Mouse (Mus musculus): Measurements from ENCODE around the gene Defb47. TPM values are rescaled to one million over a fixed set of nuclear protein-coding genes. Genes with fewer than 3 reads are reported as not detected.

Defb47 gene
- polyA plus RNA-seq (2014; fragmentation: Nextera tagmentation; extraction: Ambion mirVana), result 0.75 TPM in 1 of 2 replicates, not detected in the other

DNA sequence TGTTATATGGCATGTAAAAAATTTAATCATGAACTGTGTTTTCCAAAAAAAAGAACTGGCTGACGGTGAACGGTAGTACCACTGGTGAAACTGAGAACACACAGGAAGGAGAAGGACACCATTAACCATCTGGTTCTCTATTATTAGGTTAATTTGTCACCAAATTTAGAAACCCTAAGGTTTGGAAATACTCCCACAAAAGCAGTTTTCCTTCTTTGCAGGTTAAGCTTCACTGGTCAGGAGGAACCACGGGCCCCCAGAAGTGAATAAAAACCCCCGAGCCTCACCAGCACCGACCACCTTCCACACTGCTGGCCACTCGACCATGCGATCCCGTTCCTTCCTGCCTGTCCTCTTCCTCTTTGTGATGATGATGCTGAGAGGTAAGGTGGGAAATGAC, at the start of gene Defb47:
Gene Defb47 (plus strand): TSS at position 301 of the 400 bp plus-strand sequence.
- DNase-seq, result no peak

GRCm38 (mm10) chr14:62956091-62956490, 41.8 kb upstream of the Defb47 start:
- no peaks in the 10 kb centered on the region for H3K9me3 ChIP-seq (ENCODE audit: control insufficient read depth, low read length)
- no peaks in the 10 kb centered on the region for H3K27me3 ChIP-seq (ENCODE audit: control insufficient read depth, insufficient read depth, low read length)
- H3K4me3 ChIP-seq (replicated peaks; ENCODE audit: low read depth, low read length), result no peak overlapping the region
- no peak overlapping the region for H3K4me2 ChIP-seq (ENCODE audit: low read length)
- H3K9ac ChIP-seq (replicated peaks; ENCODE audit: low read length), result no peak overlapping the region
- H3K36me3 ChIP-seq (ENCODE audit: control insufficient read depth, insufficient read depth, low read length), result peaks cover 66% of the 10 kb centered on the region
- WGBS, result 95% methylated on average over 9 of the region's 9 CpGs
- H3K27ac ChIP-seq (replicated peaks; ENCODE audit: low read depth, low read length), result no peak overlapping the region
- no peaks in the 10 kb centered on the region for H3K4me1 ChIP-seq (ENCODE audit: control insufficient read depth, insufficient read depth, low read length)
- ATAC-seq (ENCODE audit: low FRiP score, low TSS enrichment), result no peak
- DNase-seq, result no peak

More for the DNA sequence above, at the start of gene Defb47:
- Histone ChIP-seq H3K4me1 (ENCODE audit: control insufficient read depth, insufficient read depth, low read length) (no peaks in the 10 kb centered on the region), H3K4me2 (ENCODE audit: low read length) (no peak within 1 kb of the TSS), H3K36me3 (ENCODE audit: control insufficient read depth, insufficient read depth, low read length) (no peaks in the 10 kb centered on the region), H3K27ac (replicated peaks; ENCODE audit: low read depth, low read length) (no peak within 1 kb of the TSS), H3K4me3 (replicated peaks; ENCODE audit: low read depth, low read length) (no peak within 1 kb of the TSS), H3K27me3 (ENCODE audit: control insufficient read depth, insufficient read depth, low read length) (no peaks in the 10 kb centered on the region), H3K9ac (replicated peaks; ENCODE audit: low read length) (no peak within 1 kb of the TSS), H3K9me3 (ENCODE audit: control insufficient read depth, low read length) (no peaks in the 10 kb centered on the region)
- no peak for ATAC-seq (ENCODE audit: low FRiP score, low TSS enrichment)
- 76% methylated on average over 8 of the region's 8 CpGs for WGBS

- no peaks in the 10 kb centered on the region for H3K9me3 ChIP-seq (ENCODE audit: control insufficient read depth, low read length)
- no peak overlapping the region for H3K4me2 ChIP-seq (ENCODE audit: low read length)
- no peaks in the 10 kb centered on the region; the same call in 1 of the 2 replicates for H3K4me1 ChIP-seq (ENCODE audit: control insufficient read depth, insufficient read depth, low read length)
- peaks cover 9% of the 10 kb centered on the region; the same call in 1 of the 2 replicates for H3K36me3 ChIP-seq (ENCODE audit: control insufficient read depth, insufficient read depth, low read length)
- 91% methylated on average over 4 of the region's 4 CpGs for WGBS
- no peak for DNase-seq
- no peak overlapping the region for H3K9ac ChIP-seq (replicated peaks; ENCODE audit: low read length)
- no peak for ATAC-seq (ENCODE audit: low FRiP score, low TSS enrichment)
- no peaks in the 10 kb centered on the region for H3K27me3 ChIP-seq (ENCODE audit: control insufficient read depth, insufficient read depth, low read length)
- no peak overlapping the region for H3K4me3 ChIP-seq (replicated peaks; ENCODE audit: low read depth, low read length)
- no peak overlapping the region for H3K27ac ChIP-seq (replicated peaks; ENCODE audit: low read depth, low read length)
Measured at GRCm38 (mm10) chr14:62963632-62964031, 34.2 kb upstream of the Defb47 start.

DNA sequence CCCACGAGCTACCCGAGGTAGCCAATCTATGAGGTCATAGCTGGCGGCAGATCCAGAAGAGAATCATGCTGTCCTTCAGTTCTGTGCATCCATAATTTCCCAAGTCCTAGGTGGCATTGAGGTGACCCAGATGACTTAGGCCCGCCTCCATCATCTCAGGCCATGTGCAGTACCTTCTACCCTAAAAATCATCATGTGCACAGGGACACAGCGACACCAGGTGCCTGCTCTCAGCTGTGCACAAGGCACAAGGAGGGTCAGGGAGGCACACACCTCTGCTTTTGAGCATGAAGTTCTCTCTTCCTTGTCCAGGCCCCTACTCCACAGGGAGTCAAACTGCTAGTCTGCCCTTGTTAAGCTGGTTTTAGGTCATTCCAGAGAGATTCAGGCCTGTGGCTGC, 32.5 kb upstream of the Defb47 start:
- 89% methylated on average over 5 of the region's 5 CpGs for WGBS
- H3K27ac ChIP-seq (replicated peaks; ENCODE audit: low read depth, low read length), result no peak overlapping the region
- no peak overlapping the region for H3K9ac ChIP-seq (replicated peaks; ENCODE audit: low read length)
- no peaks in the 10 kb centered on the region for H3K36me3 ChIP-seq (ENCODE audit: control insufficient read depth, insufficient read depth, low read length)
- no peak for ATAC-seq (ENCODE audit: low FRiP score, low TSS enrichment)
- no peaks in the 10 kb centered on the region; the same call in 1 of the 2 replicates for H3K4me1 ChIP-seq (ENCODE audit: control insufficient read depth, insufficient read depth, low read length)
- no peak overlapping the region for H3K4me3 ChIP-seq (replicated peaks; ENCODE audit: low read depth, low read length)
- no peaks in the 10 kb centered on the region for H3K9me3 ChIP-seq (ENCODE audit: control insufficient read depth, low read length)
- no peak overlapping the region for H3K4me2 ChIP-seq (ENCODE audit: low read length)
- no peak for DNase-seq
- no peaks in the 10 kb centered on the region for H3K27me3 ChIP-seq (ENCODE audit: control insufficient read depth, insufficient read depth, low read length)

DNA sequence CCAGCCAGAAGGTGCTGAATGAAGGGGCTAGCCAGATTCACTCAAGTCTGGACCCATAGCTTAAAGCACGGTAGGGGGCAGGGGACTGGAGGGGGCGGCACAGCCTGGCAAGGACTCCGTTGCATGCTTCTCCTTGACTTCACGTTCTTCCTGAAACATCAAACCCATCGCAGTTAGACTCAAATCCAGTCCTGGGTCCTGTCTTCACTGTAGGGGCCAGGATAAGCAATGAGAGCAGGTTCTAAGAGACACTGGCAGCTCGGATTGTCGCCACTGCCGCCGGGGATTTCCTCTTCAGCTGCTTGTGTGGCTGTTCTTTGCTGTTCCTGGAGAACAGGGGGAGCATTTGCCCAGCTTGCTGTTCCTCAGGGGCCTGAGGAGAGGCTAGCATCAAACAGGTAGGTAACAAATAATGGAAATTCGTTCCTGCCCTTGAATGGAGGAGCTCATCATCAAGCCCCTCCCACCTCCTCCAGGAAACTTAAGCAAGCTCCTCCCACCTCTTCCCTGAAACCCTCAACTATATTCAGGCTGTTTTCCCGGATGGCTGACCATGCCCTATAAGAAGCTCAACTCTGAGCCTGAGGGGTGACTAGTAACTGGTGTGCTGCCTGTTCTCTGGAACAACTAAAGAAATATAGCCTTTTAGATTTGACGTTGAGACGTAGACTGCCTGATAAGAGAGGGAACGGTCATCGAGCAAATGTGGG, 31.9 kb upstream of the Defb47 start:
- no peaks in the 10 kb centered on the region; the same call in 1 of the 2 replicates for H3K4me1 ChIP-seq (ENCODE audit: control insufficient read depth, insufficient read depth, low read length)
- WGBS, result 21% methylated on average over 15 of the region's 15 CpGs
- H3K36me3 ChIP-seq (ENCODE audit: control insufficient read depth, insufficient read depth, low read length), result no peaks in the 10 kb centered on the region
- H3K9me3 ChIP-seq (ENCODE audit: control insufficient read depth, low read length), result no peaks in the 10 kb centered on the region
- no peak for ATAC-seq (ENCODE audit: low FRiP score, low TSS enrichment)
- 0 out of 2 replicates have a peak overlapping the region, but pooled peaks have one; percentile 5 for H3K27ac ChIP-seq (replicated peaks; ENCODE audit: low read depth, low read length)
- H3K4me3 ChIP-seq (replicated peaks; ENCODE audit: low read depth, low read length), result peak overlapping the region; percentile 21
- no peaks in the 10 kb centered on the region for H3K27me3 ChIP-seq (ENCODE audit: control insufficient read depth, insufficient read depth, low read length)
- no peak overlapping the region for H3K9ac ChIP-seq (replicated peaks; ENCODE audit: low read length)
- H3K4me2 ChIP-seq (ENCODE audit: low read length), result peak overlapping the region; percentile 46
- peak; percentile 31 for DNase-seq

- Histone ChIP-seq H3K4me1 (ENCODE audit: control insufficient read depth, insufficient read depth, low read length) (no peaks in the 10 kb centered on the region), H3K4me3 (replicated peaks; ENCODE audit: low read depth, low read length) (no peak overlapping the region), H3K36me3 (ENCODE audit: control insufficient read depth, insufficient read depth, low read length) (no peaks in the 10 kb centered on the region), H3K27ac (replicated peaks; ENCODE audit: low read depth, low read length) (no peak overlapping the region), H3K4me2 (ENCODE audit: low read length) (no peak overlapping the region), H3K9me3 (ENCODE audit: control insufficient read depth, low read length) (no peaks in the 10 kb centered on the region), H3K27me3 (ENCODE audit: control insufficient read depth, insufficient read depth, low read length) (no peaks in the 10 kb centered on the region), H3K9ac (replicated peaks; ENCODE audit: low read length) (no peak overlapping the region)
- DNase-seq (peak; percentile 75), ATAC-seq (ENCODE audit: low FRiP score, low TSS enrichment) (no peak)
- 16% methylated on average over 5 of the region's 5 CpGs for WGBS
Measured at GRCm38 (mm10) chr14:62975046-62975445, 22.8 kb upstream of the Defb47 start.

DNA sequence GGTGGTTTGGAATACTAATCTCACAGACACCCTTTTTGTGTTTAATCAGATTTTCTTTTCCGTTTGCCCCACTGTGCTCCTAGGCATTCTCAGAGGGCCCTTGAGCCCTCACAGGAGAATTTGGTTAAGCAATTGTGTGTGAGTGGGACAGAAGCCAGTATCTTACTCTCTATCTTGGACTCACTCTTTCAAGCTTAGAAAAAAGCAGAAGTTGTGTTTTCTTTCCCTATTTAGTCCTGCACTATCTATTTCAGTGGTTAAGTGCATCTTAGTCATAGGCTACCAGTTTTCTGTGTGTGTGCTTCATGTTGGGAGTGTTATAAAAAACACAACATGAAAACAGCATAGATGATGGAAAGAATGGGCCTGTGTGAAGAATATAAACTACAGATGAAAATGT, 18.1 kb upstream of the Defb47 start:
- Histone ChIP-seq H3K36me3 (ENCODE audit: control insufficient read depth, insufficient read depth, low read length) (no peaks in the 10 kb centered on the region), H3K27ac (replicated peaks; ENCODE audit: low read depth, low read length) (no peak overlapping the region), H3K9me3 (ENCODE audit: control insufficient read depth, low read length) (no peaks in the 10 kb centered on the region), H3K4me3 (replicated peaks; ENCODE audit: low read depth, low read length) (no peak overlapping the region), H3K9ac (replicated peaks; ENCODE audit: low read length) (no peak overlapping the region), H3K4me2 (ENCODE audit: low read length) (no peak overlapping the region), H3K4me1 (ENCODE audit: control insufficient read depth, insufficient read depth, low read length) (no peaks in the 10 kb centered on the region), H3K27me3 (ENCODE audit: control insufficient read depth, insufficient read depth, low read length) (no peaks in the 10 kb centered on the region)
- 59% methylated on average over 1 of the region's 1 CpGs for WGBS
- no peak for ATAC-seq (ENCODE audit: low FRiP score, low TSS enrichment)
- DNase-seq, result no peak

DNA sequence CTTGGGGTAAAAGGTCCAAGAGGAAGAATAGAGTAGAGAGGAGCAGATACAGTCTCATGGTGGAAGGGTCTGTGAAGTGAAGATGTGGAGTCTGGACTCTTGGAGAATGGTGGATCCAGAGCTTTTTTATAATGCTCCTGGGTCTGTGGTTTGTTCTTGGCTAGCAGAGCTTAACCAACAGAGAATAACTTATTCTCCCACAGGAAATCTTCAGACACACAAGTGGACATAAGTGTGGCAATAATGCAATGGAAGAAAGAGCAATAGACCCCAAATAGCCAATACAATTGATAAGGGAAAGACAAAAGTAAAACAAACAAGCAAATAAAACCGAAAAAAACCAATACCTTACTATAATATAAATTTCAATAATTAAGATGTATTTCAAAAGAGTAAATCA, 13.5 kb upstream of the Defb47 start, which contains the start of gene Defb48:
Gene Defb48 (minus strand): TSS at position 101 of the 400 bp plus-strand sequence.
- Histone ChIP-seq H3K27me3 (ENCODE audit: control insufficient read depth, insufficient read depth, low read length) (no peaks in the 10 kb centered on the region), H3K36me3 (ENCODE audit: control insufficient read depth, insufficient read depth, low read length) (no peaks in the 10 kb centered on the region), H3K4me2 (ENCODE audit: low read length) (no peak within 1 kb of the TSS), H3K4me3 (replicated peaks; ENCODE audit: low read depth, low read length) (no peak within 1 kb of the TSS), H3K4me1 (ENCODE audit: control insufficient read depth, insufficient read depth, low read length) (no peaks in the 10 kb centered on the region), H3K9ac (replicated peaks; ENCODE audit: low read length) (no peak within 1 kb of the TSS), H3K9me3 (ENCODE audit: control insufficient read depth, low read length) (no peaks in the 10 kb centered on the region), H3K27ac (replicated peaks; ENCODE audit: low read depth, low read length) (no peak within 1 kb of the TSS)
- no peak for ATAC-seq (ENCODE audit: low FRiP score, low TSS enrichment)
- 78% methylated on average over 1 of the region's 1 CpGs for WGBS
- DNase-seq, result no peak

DNA sequence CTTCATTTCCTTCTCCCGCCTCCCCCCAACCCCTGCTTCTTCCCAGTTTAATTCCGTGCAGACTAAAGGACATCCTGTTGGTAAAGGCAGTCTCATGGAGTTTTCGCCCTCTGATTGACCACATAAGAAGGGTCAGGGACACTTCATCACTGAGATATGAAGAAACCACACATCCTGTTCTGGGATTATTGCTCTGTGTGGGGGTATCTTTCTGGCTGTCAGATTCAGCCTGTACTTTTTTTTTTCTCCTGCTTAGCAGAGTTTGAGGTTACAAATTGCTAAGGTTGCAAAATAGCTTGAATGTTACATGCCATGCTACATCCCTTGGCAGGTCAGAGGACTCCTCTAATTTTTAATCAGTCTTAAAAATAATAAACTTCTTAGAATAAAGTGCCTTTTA, 6.6 kb upstream of the Defb47 start:
- H3K9ac ChIP-seq (replicated peaks; ENCODE audit: low read length), result no peak overlapping the region
- no peaks in the 10 kb centered on the region for H3K9me3 ChIP-seq (ENCODE audit: control insufficient read depth, low read length)
- 77% methylated on average over 3 of the region's 3 CpGs for WGBS
- H3K4me3 ChIP-seq (replicated peaks; ENCODE audit: low read depth, low read length), result no peak overlapping the region
- DNase-seq (no peak), ATAC-seq (ENCODE audit: low FRiP score, low TSS enrichment) (no peak)
- no peak overlapping the region for H3K27ac ChIP-seq (replicated peaks; ENCODE audit: low read depth, low read length)
- no peaks in the 10 kb centered on the region for H3K27me3 ChIP-seq (ENCODE audit: control insufficient read depth, insufficient read depth, low read length)
- no peaks in the 10 kb centered on the region for H3K36me3 ChIP-seq (ENCODE audit: control insufficient read depth, insufficient read depth, low read length)
- H3K4me2 ChIP-seq (ENCODE audit: low read length), result no peak overlapping the region
- H3K4me1 ChIP-seq (ENCODE audit: control insufficient read depth, insufficient read depth, low read length), result no peaks in the 10 kb centered on the region

Measured in midbrain, embryonic 14.5 days (tissue).